Mouse (Mus musculus) MEL (cell line): ENCODE measurements at regions not wholly inside any gene's neighbourhood (a gene's known extent, or its start where the extent isn't known, plus 50 kb on each side); places are given as distances from the start of the nearest gene placed in this dataset.

Source experiments
- CHD2 ChIP-seq: IDR thresholded peaks from 2 replicates; pipeline ENCODE4 v1.6.1; 2011; ENCODE audit warnings: low read length, improper control_type of control experiment
- CTCF ChIP-seq, 3 experiments: IDR thresholded peaks in 2 of 3; conservative IDR thresholded peaks in 1 of 3; 2 replicates each; pipeline ENCODE4 v1.5.1; 2011 to 2012; ENCODE audit warnings: low read length in 3 of 3, low read depth in 2 of 3, mild to moderate bottlenecking in 2 of 3, improper control_type of control experiment in 1 of 3, inconsistent platforms in 1 of 3, mixed read lengths in 1 of 3, moderate library complexity in 1 of 3; ENCODE audit not compliant: control insufficient read depth in 1 of 3, insufficient read depth in 1 of 3, poor library complexity in 1 of 3, severe bottlenecking in 1 of 3
- GATA1 ChIP-seq: IDR thresholded peaks from 2 replicates; pipeline ENCODE4 v1.6.1; 2011; ENCODE audit warnings: low read depth, low read length, improper control_type of control experiment
- MAX ChIP-seq: IDR thresholded peaks from 2 replicates; pipeline ENCODE4 v1.6.1; 2011; ENCODE audit warnings: low read length, improper control_type of control experiment
- POLR2A ChIP-seq, 2 experiments: IDR thresholded peaks; 2 replicates each; pipeline ENCODE4 v1.6.1; 2011 to 2012; ENCODE audit warnings: low read length in 2 of 2, mild to moderate bottlenecking in 2 of 2, control low read depth in 1 of 2, improper control_type of control experiment in 1 of 2, low read depth in 1 of 2, moderate library complexity in 1 of 2; ENCODE audit not compliant: control insufficient read depth in 1 of 2, insufficient read depth in 1 of 2, poor library complexity in 1 of 2
- POLR2AphosphoS2 ChIP-seq: IDR thresholded peaks from 2 replicates; pipeline ENCODE4 v1.6.1; 2011; ENCODE audit warnings: low read length, improper control_type of control experiment
- POLR2AphosphoS5 ChIP-seq: IDR thresholded peaks from 2 replicates; pipeline ENCODE4 v1.6.1; 2012; ENCODE audit warnings: low read depth, borderline replicate concordance, mild to moderate bottlenecking, inconsistent platforms, low read length, moderate library complexity, mixed read lengths
- USF1 ChIP-seq: IDR thresholded peaks from 2 replicates; pipeline ENCODE4 v1.6.1; 2014; ENCODE audit warnings: low read depth, mild to moderate bottlenecking, inconsistent platforms, low read length, improper control_type of control experiment, moderate library complexity
- ZMIZ1 ChIP-seq: IDR thresholded peaks from 2 replicates; pipeline ENCODE4 v1.6.1; 2012; ENCODE audit warnings: low read depth, mild to moderate bottlenecking, inconsistent platforms, low read length, improper control_type of control experiment, moderate library complexity
- ZNF384 ChIP-seq: IDR thresholded peaks from 2 replicates; pipeline ENCODE4 v1.6.1; 2012; ENCODE audit warnings: low read depth, mild to moderate bottlenecking, inconsistent platforms, low read length, improper control_type of control experiment

- no peak for TF ChIP-seq ZMIZ1
- TF ChIP-seq ZNF384, result no peak
- no peak for TF ChIP-seq GATA1
- no peak for TF ChIP-seq CTCF (IDR thresholded peaks at IDR 0.05 in 2 of 3, conservative IDR thresholded peaks at IDR 0.05 in 1 of 3; ENCODE audit: control insufficient read depth in 1 of 3, insufficient read depth in 1 of 3, low read depth in 2 of 3, low read length in 3 of 3, poor library complexity in 1 of 3, severe bottlenecking in 1 of 3)
- TF ChIP-seq MAX, result no peak
- TF ChIP-seq USF1, result no peak
- TF ChIP-seq POLR2A (IDR thresholded peaks at IDR 0.05; ENCODE audit: control insufficient read depth in 1 of 2, insufficient read depth in 1 of 2, low read depth in 1 of 2, low read length in 2 of 2, poor library complexity in 1 of 2), result no peak
- no peak for TF ChIP-seq CHD2
- TF ChIP-seq POLR2AphosphoS5, result no peak
- no peak for TF ChIP-seq POLR2AphosphoS2
Observed at GRCm38 (mm10) chr4:127809006-127809405, 161.7 kb downstream of the CK137956 start.
